Mouse (Mus musculus) kidney, embryonic 16.5 days (tissue): ENCODE measurements around the gene 5730596B20Rik. TPM values are rescaled to one million over a fixed set of nuclear protein-coding genes. Genes with fewer than 3 reads are reported as not detected.

Source experiments
- ATAC-seq: fragments of 200-750 bp; cut with Nextera tagmentation; 2 replicates; pipeline ENCODE4 v1.8.0; 2017; ENCODE audit warnings: moderate TSS enrichment; ENCODE audit not compliant: low FRiP score, low TSS enrichment
- H3K27ac ChIP-seq: fragments of 300-500 bp; sonication (generic); 2 replicates; pipeline ENCODE4 v1.5.1; 2014; ENCODE audit warnings: low read length
- H3K27me3 ChIP-seq: fragments of 300-500 bp; sonication (generic); 2 replicates; pipeline ENCODE4 v1.6.1; 2014; ENCODE audit warnings: low read length, control low read depth, mixed read lengths; ENCODE audit not compliant: insufficient read depth
- H3K36me3 ChIP-seq: fragments of 300-500 bp; sonication (generic); 2 replicates; pipeline ENCODE4 v1.6.1; 2014; ENCODE audit warnings: low read length, control low read depth, mixed read lengths; ENCODE audit not compliant: insufficient read depth
- H3K4me1 ChIP-seq: fragments of 300-500 bp; sonication (generic); 2 replicates; pipeline ENCODE4 v1.6.1; 2014; ENCODE audit warnings: low read length, control low read depth, mixed read lengths; ENCODE audit not compliant: insufficient read depth
- H3K4me2 ChIP-seq: fragments of 300-500 bp; sonication (generic); replicated peaks from 2 replicates; pipeline ENCODE4 v1.6.1; 2014; ENCODE audit warnings: low read depth, low read length
- H3K4me3 ChIP-seq: fragments of 300-500 bp; sonication (generic); 2 replicates; pipeline ENCODE4 v1.5.1; 2014; ENCODE audit warnings: mild to moderate bottlenecking, low read length
- H3K9ac ChIP-seq: fragments of 300-500 bp; sonication (generic); replicated peaks from 2 replicates; pipeline ENCODE4 v1.6.1; 2014; ENCODE audit warnings: low read length
- H3K9me3 ChIP-seq: fragments of 300-500 bp; sonication (generic); 2 replicates; pipeline ENCODE4 v1.6.1; 2016; ENCODE audit warnings: low read length, control low read depth
- WGBS: fragments of 180-500 bp; shearing (Covaris S2); extraction: QIAGEN DNeasy Blood & Tissue Kit; methylation state at CpG from one replicate; pipeline ENCODE4 v1.1.7; 2014; 5-methylcytosine and 5-hydroxymethylcytosine counted together
- polyA plus RNA-seq: library from polyadenylated mRNA; unstranded; fragments of >200 nt; fragmentation: Nextera tagmentation; extraction: Ambion mirVana; gene quantifications from 2 replicates; pipeline ENCODE4 v1.2.1, GENCODE M21; 2015

5730596B20Rik gene
- polyA plus RNA-seq, 1 experiment from 2014 or later = 1.7 TPM

GRCm38 (mm10) chr6:52182793-52183192 is 5.5 kb downstream of the 5730596B20Rik start:
- Histone ChIP-seq H3K4me3 (no peak overlapping the region), H3K4me2 (peak overlapping the region; percentile 32), H3K9me3 (no peaks in the 10 kb centered on the region), H3K27me3 (no peaks in the 10 kb centered on the region), H3K27ac (peak overlapping the region; percentile 97), H3K36me3 (no peaks in the 10 kb centered on the region; the same call in 1 of the 2 replicates), H3K4me1 (peaks cover 99% of the 10 kb centered on the region), H3K9ac (peak overlapping the region; percentile 55)
- ATAC-seq = no peak
- WGBS = 21% methylated on average over 1 of the region's 1 CpGs

GRCm38 (mm10) chr6:52183311-52184080 is 6.2 kb downstream of the 5730596B20Rik start:
- Histone ChIP-seq H3K4me1 (peaks cover 99% of the 10 kb centered on the region), H3K4me2 (peak overlapping the region; percentile 44), H3K4me3 (no peak overlapping the region), H3K27ac (peak overlapping the region; percentile 97), H3K9me3 (no peaks in the 10 kb centered on the region), H3K36me3 (no peaks in the 10 kb centered on the region; the same call in 1 of the 2 replicates), H3K27me3 (no peaks in the 10 kb centered on the region), H3K9ac (peak overlapping the region; percentile 55)
- WGBS = 19% methylated on average over 10 of the region's 10 CpGs
- ATAC-seq = peak; percentile 72

- WGBS = 25% methylated on average over 6 of the region's 6 CpGs
- no peak for ATAC-seq
- Histone ChIP-seq H3K4me1 (peaks cover 99% of the 10 kb centered on the region), H3K9ac (peak overlapping the region; percentile 39), H3K4me3 (no peak overlapping the region), H3K27me3 (no peaks in the 10 kb centered on the region), H3K4me2 (peak overlapping the region; percentile 44), H3K36me3 (peaks cover 2% of the 10 kb centered on the region; the same call in 1 of the 2 replicates), H3K27ac (peak overlapping the region; percentile 97), H3K9me3 (no peaks in the 10 kb centered on the region)
Measured at GRCm38 (mm10) chr6:52184668-52185067, 7.4 kb downstream of the 5730596B20Rik start.

GRCm38 (mm10) chr6:52185222-52185621 is 7.9 kb downstream of the 5730596B20Rik start:
- H3K4me2 ChIP-seq = peak overlapping the region; percentile 44
- H3K4me3 ChIP-seq = no peak overlapping the region
- no peaks in the 10 kb centered on the region for H3K27me3 ChIP-seq
- ATAC-seq = no peak
- no peaks in the 10 kb centered on the region for H3K9me3 ChIP-seq
- H3K9ac ChIP-seq = peak overlapping the region; percentile 20
- peaks cover 2% of the 10 kb centered on the region; the same call in 1 of the 2 replicates for H3K36me3 ChIP-seq
- peaks cover 99% of the 10 kb centered on the region for H3K4me1 ChIP-seq
- H3K27ac ChIP-seq = peak overlapping the region; percentile 97
- WGBS = 2% methylated on average over 19 of the region's 19 CpGs

GRCm38 (mm10) chr6:52185834-52186233 is 8.5 kb downstream of the 5730596B20Rik start:
- ATAC-seq = no peak

GRCm38 (mm10) chr6:52186500-52186899 is 9.2 kb downstream of the 5730596B20Rik start:
- H3K9me3 ChIP-seq = no peaks in the 10 kb centered on the region
- H3K9ac ChIP-seq = no peak overlapping the region
- H3K36me3 ChIP-seq = peaks cover 2% of the 10 kb centered on the region; the same call in 1 of the 2 replicates
- H3K4me2 ChIP-seq = no peak overlapping the region
- no peak for ATAC-seq
- H3K4me1 ChIP-seq = peaks cover 97% of the 10 kb centered on the region
- H3K27me3 ChIP-seq = no peaks in the 10 kb centered on the region
- WGBS = 64% methylated on average over 1 of the region's 1 CpGs
- H3K27ac ChIP-seq = no peak overlapping the region
- no peak overlapping the region for H3K4me3 ChIP-seq

More at GRCm38 (mm10) chr6:52185834-52186233, 8.5 kb downstream of the 5730596B20Rik start:
- Histone ChIP-seq H3K36me3 (peaks cover 2% of the 10 kb centered on the region; the same call in 1 of the 2 replicates), H3K9me3 (no peaks in the 10 kb centered on the region), H3K4me2 (peak overlapping the region; percentile 44), H3K27me3 (no peaks in the 10 kb centered on the region), H3K9ac (no peak overlapping the region), H3K27ac (peak overlapping the region; percentile 97; the same call in 1 of the 2 replicates), H3K4me3 (no peak overlapping the region), H3K4me1 (peaks cover 99% of the 10 kb centered on the region)
- 30% methylated on average over 3 of the region's 3 CpGs for WGBS

- Histone ChIP-seq H3K9ac (peak overlapping the region; percentile 24; the same call in 1 of the 2 replicates), H3K4me3 (no peak overlapping the region)
- no peak for ATAC-seq
Measured at GRCm38 (mm10) chr6:52189172-52189591, 11.9 kb downstream of the 5730596B20Rik start.

GRCm38 (mm10) chr6:52189909-52190308 is 12.6 kb downstream of the 5730596B20Rik start:
- Histone ChIP-seq H3K27ac (peak overlapping the region; percentile 95), H3K36me3 (peaks cover 2% of the 10 kb centered on the region; the same call in 1 of the 2 replicates), H3K4me2 (peak overlapping the region; percentile 97), H3K9me3 (no peaks in the 10 kb centered on the region), H3K4me3 (no peak overlapping the region; the same call in 1 of the 2 replicates), H3K9ac (peak overlapping the region; percentile 93; the same call in 1 of the 2 replicates), H3K27me3 (no peaks in the 10 kb centered on the region), H3K4me1 (peaks cover 92% of the 10 kb centered on the region)
- 29% methylated on average over 8 of the region's 8 CpGs for WGBS
- no peak for ATAC-seq

More at GRCm38 (mm10) chr6:52189172-52189591, 11.9 kb downstream of the 5730596B20Rik start:
- Histone ChIP-seq H3K27ac (peak overlapping the region; percentile 95), H3K27me3 (no peaks in the 10 kb centered on the region), H3K4me2 (0 out of 2 replicates have a peak overlapping the region, but pooled peaks have one; percentile 12), H3K36me3 (peaks cover 2% of the 10 kb centered on the region; the same call in 1 of the 2 replicates), H3K9me3 (no peaks in the 10 kb centered on the region), H3K4me1 (peaks cover 92% of the 10 kb centered on the region)
- WGBS = 29% methylated on average over 5 of the region's 5 CpGs

- peaks cover 2% of the 10 kb centered on the region; the same call in 1 of the 2 replicates for H3K36me3 ChIP-seq
- peak overlapping the region; percentile 93; the same call in 1 of the 2 replicates for H3K9ac ChIP-seq
- H3K4me2 ChIP-seq = peak overlapping the region; percentile 97
- H3K27ac ChIP-seq = peak overlapping the region; percentile 95
- no peaks in the 10 kb centered on the region for H3K27me3 ChIP-seq
- no peak for ATAC-seq
- H3K4me3 ChIP-seq = peak overlapping the region; percentile 66
- H3K4me1 ChIP-seq = peaks cover 91% of the 10 kb centered on the region
- 5% methylated on average over 23 of the region's 23 CpGs for WGBS
- H3K9me3 ChIP-seq = no peaks in the 10 kb centered on the region
Measured at GRCm38 (mm10) chr6:52190410-52190809, 13.1 kb downstream of the 5730596B20Rik start.
